Mouse (Mus musculus): ENCODE results near the gene Gm5640. TPM values are rescaled to one million over a fixed set of nuclear protein-coding genes. Genes with fewer than 3 reads are reported as not detected.
"Not testable (repeated sequence)": the region's sequence is repeated elsewhere in the genome, so short reads cannot be mapped to it uniquely, and the experiment has no call there.

Gm5640 gene
- not detected in 2 replicates for total RNA-seq (2012; rRNA removed)
- not detected for polyA plus RNA-seq (2012; ENCODE audit: insufficient read depth in 1 of 2, insufficient read length in 2 of 2, low read depth in 1 of 2, low replicate concordance in 2 of 2, missing spikeins in 1 of 2)

- H3K36me3 ChIP-seq (ENCODE audit: control insufficient read depth in 1 of 2, insufficient read depth in 2 of 2, low read length in 2 of 2); DNase-seq (ENCODE audit: low read depth, low spot score); H3K4me3 ChIP-seq (ENCODE audit: control insufficient read depth in 1 of 2, insufficient read depth in 1 of 2, low read depth in 2 of 2, low read length in 2 of 2); H3K9ac ChIP-seq (ENCODE audit: control insufficient read depth, low read depth, low read length, poor library complexity, severe bottlenecking); H3K27ac ChIP-seq (ENCODE audit: control insufficient read depth, low read depth, low read length); H3K79me2 ChIP-seq (ENCODE audit: control insufficient read depth, insufficient read depth, low read length, poor library complexity); H3K9me3 ChIP-seq (replicated peaks; ENCODE audit: insufficient read depth, low read length); H3K27me3 ChIP-seq (ENCODE audit: control insufficient read depth in 1 of 2, insufficient read depth in 2 of 2, low read length in 2 of 2); H3K4me1 ChIP-seq (ENCODE audit: control insufficient read depth in 1 of 2, insufficient read depth in 2 of 2, low read length in 2 of 2): not testable (repeated sequence)
Observed at GRCm38 (mm10) chrX:74645466-74646323, at the start of gene Gm5640. Gene Gm5640, minus strand, starts transcription at chrX:74645635.

GRCm38 (mm10) chrX:74646393-74646792 lies 958 bp upstream of the Gm5640 start:
- H3K9me3 ChIP-seq (replicated peaks; ENCODE audit: insufficient read depth, low read length); H3K4me1 ChIP-seq (ENCODE audit: control insufficient read depth in 1 of 2, insufficient read depth in 2 of 2, low read length in 2 of 2); H3K27ac ChIP-seq (ENCODE audit: control insufficient read depth, low read depth, low read length); H3K27me3 ChIP-seq (ENCODE audit: control insufficient read depth in 1 of 2, insufficient read depth in 2 of 2, low read length in 2 of 2); H3K4me3 ChIP-seq (ENCODE audit: control insufficient read depth in 1 of 2, insufficient read depth in 1 of 2, low read depth in 2 of 2, low read length in 2 of 2); H3K79me2 ChIP-seq (ENCODE audit: control insufficient read depth, insufficient read depth, low read length, poor library complexity); H3K36me3 ChIP-seq (ENCODE audit: control insufficient read depth in 1 of 2, insufficient read depth in 2 of 2, low read length in 2 of 2); DNase-seq (ENCODE audit: low read depth, low spot score); H3K9ac ChIP-seq (ENCODE audit: control insufficient read depth, low read depth, low read length, poor library complexity, severe bottlenecking): not testable (repeated sequence)

GRCm38 (mm10) chrX:74592379-74592778 lies 53.1 kb downstream of the Gm5640 start, which contains the start of gene Olfr1325:
Gene Olfr1325, plus strand, starts transcription at chrX:74592679.
- no peak for DNase-seq (ENCODE audit: low read depth, low spot score)
- Histone ChIP-seq H3K4me1 (ENCODE audit: control insufficient read depth in 1 of 2, insufficient read depth in 2 of 2, low read length in 2 of 2) (no peaks in the 10 kb centered on the region), H3K9me3 (replicated peaks; ENCODE audit: insufficient read depth, low read length) (no peaks in the 10 kb centered on the region), H3K36me3 (ENCODE audit: control insufficient read depth in 1 of 2, insufficient read depth in 2 of 2, low read length in 2 of 2) (no peaks in the 10 kb centered on the region), H3K79me2 (ENCODE audit: control insufficient read depth, insufficient read depth, low read length, poor library complexity) (no peaks in the 10 kb centered on the region), H3K27ac (ENCODE audit: control insufficient read depth, low read depth, low read length) (no peak within 1 kb of the TSS), H3K4me3 (ENCODE audit: control insufficient read depth in 1 of 2, insufficient read depth in 1 of 2, low read depth in 2 of 2, low read length in 2 of 2) (no peak within 1 kb of the TSS), H3K27me3 (ENCODE audit: control insufficient read depth in 1 of 2, insufficient read depth in 2 of 2, low read length in 2 of 2) (no peaks in the 10 kb centered on the region), H3K9ac (ENCODE audit: control insufficient read depth, low read depth, low read length, poor library complexity, severe bottlenecking) (no peak within 1 kb of the TSS)
- TF ChIP-seq JUND (IDR thresholded peaks at IDR 0.05; ENCODE audit: low read depth, low read length), result no peak
- TF ChIP-seq ETS1 (IDR thresholded peaks at IDR 0.05; ENCODE audit: low read depth, low read length), result no peak
- no peak for TF ChIP-seq USF2 (IDR thresholded peaks at IDR 0.05; ENCODE audit: borderline replicate concordance in 1 of 2, insufficient read depth in 1 of 2, low read depth in 1 of 2, low read length in 2 of 2)
- TF ChIP-seq MYB (IDR thresholded peaks at IDR 0.05; ENCODE audit: low read depth, low read length), result no peak
- TF ChIP-seq BHLHE40 (IDR thresholded peaks at IDR 0.05; ENCODE audit: borderline replicate concordance, low read depth, low read length), result no peak
- TF ChIP-seq NRF1 (IDR thresholded peaks at IDR 0.05; ENCODE audit: insufficient read depth, low read depth, low read length, poor library complexity, severe bottlenecking), result no peak
- no peak for TF ChIP-seq GABPA (IDR thresholded peaks at IDR 0.05; ENCODE audit: low read depth, low read length)
- TF ChIP-seq UBTF (IDR thresholded peaks at IDR 0.05; ENCODE audit: borderline replicate concordance, insufficient read depth, low read depth, low read length), result no peak
- no peak for TF ChIP-seq MYC (IDR thresholded peaks at IDR 0.05; ENCODE audit: low read depth, low read length)
- TF ChIP-seq E2F4 (IDR thresholded peaks at IDR 0.05; ENCODE audit: borderline replicate concordance, low read depth, low read length), result no peak
- no peak for TF ChIP-seq ZKSCAN1 (IDR thresholded peaks at IDR 0.05; ENCODE audit: low read depth, low read length)
- no peak for TF ChIP-seq SIN3A (IDR thresholded peaks at IDR 0.05; ENCODE audit: low read length)
- no peak for TF ChIP-seq EP300 (IDR thresholded peaks at IDR 0.05; ENCODE audit: low read depth in 1 of 2, low read length in 2 of 2)
- no peak for TF ChIP-seq POLR2AphosphoS5 (IDR thresholded peaks at IDR 0.05; ENCODE audit: borderline replicate concordance, low read depth, low read length)

Data from MEL (cell line).